Mouse (Mus musculus): ENCODE measurements at regions not wholly inside any gene's neighbourhood (a gene's known extent, or its start where the extent isn't known, plus 50 kb on each side); places are given as distances from the start of the nearest gene placed in this dataset.

- no peak for TF ChIP-seq POLR2A (IDR thresholded peaks at IDR 0.05; ENCODE audit: control insufficient read depth, low read depth, low read length)
- TF ChIP-seq CTCF (IDR thresholded peaks at IDR 0.05; ENCODE audit: control insufficient read depth, insufficient read depth, insufficient replicate concordance, low read depth, low read length) = no peak
Measured at GRCm38 (mm10) chr13:47301070-47301469, 178.6 kb downstream of the Rnf144b start.
